Mouse (Mus musculus) midbrain, embryonic 13.5 days (tissue): Measurements from ENCODE around the gene Aif1. TPM values are rescaled to one million over a fixed set of nuclear protein-coding genes. Genes with fewer than 3 reads are reported as not detected.
A peak's percentile ranks its signal among the peaks of the same experiment; 100 is the strongest.

Experiments used
- ATAC-seq: fragments of 200-750 bp; cut with Nextera tagmentation; 2 replicates; pipeline ENCODE4 v1.8.0; 2017; ENCODE audit warnings: mild to moderate bottlenecking, moderate TSS enrichment, moderate library complexity
- H3K27ac ChIP-seq: fragments of 300-500 bp; sonication (generic); 2 replicates; pipeline ENCODE4 v1.5.1; 2015; ENCODE audit warnings: inconsistent platforms, mild to moderate bottlenecking, moderate library complexity
- H3K27me3 ChIP-seq: fragments of 300-500 bp; sonication (generic); 2 replicates; pipeline ENCODE4 v1.6.1; 2015; ENCODE audit warnings: mild to moderate bottlenecking, inconsistent platforms
- H3K36me3 ChIP-seq: fragments of 300-500 bp; sonication (generic); 2 replicates; pipeline ENCODE4 v1.6.1; 2015; ENCODE audit warnings: mild to moderate bottlenecking, inconsistent platforms
- H3K4me1 ChIP-seq: fragments of 300-500 bp; sonication (generic); replicated peaks from 2 replicates; pipeline ENCODE4 v1.6.1; 2015; ENCODE audit warnings: inconsistent platforms
- H3K4me2 ChIP-seq: fragments of 300-500 bp; sonication (generic); replicated peaks from 2 replicates; pipeline ENCODE4 v1.6.1; 2015; ENCODE audit warnings: moderate library complexity, mild to moderate bottlenecking, inconsistent platforms
- H3K4me3 ChIP-seq: fragments of 300-500 bp; sonication (generic); replicated peaks from 2 replicates; pipeline ENCODE4 v1.5.1; 2015; ENCODE audit warnings: mild to moderate bottlenecking, inconsistent platforms
- H3K9ac ChIP-seq: fragments of 300-500 bp; sonication (generic); replicated peaks from 2 replicates; pipeline ENCODE4 v1.6.1; 2015; ENCODE audit warnings: mild to moderate bottlenecking, inconsistent platforms
- H3K9me3 ChIP-seq: fragments of 300-500 bp; sonication (generic); 2 replicates; pipeline ENCODE4 v1.6.1; 2016; ENCODE audit warnings: mild to moderate bottlenecking, inconsistent platforms
- WGBS: fragments of 180-500 bp; shearing (Covaris S2); methylation state at CpG from one replicate; pipeline ENCODE4 v1.1.7; 2015; 5-methylcytosine and 5-hydroxymethylcytosine counted together
- polyA plus RNA-seq: library from polyadenylated mRNA; unstranded; fragments of >200 nt; fragmentation: Nextera tagmentation; extraction: Ambion mirVana; gene quantifications from 2 replicates; pipeline ENCODE4 v1.2.1, GENCODE M21; 2015

Aif1 gene
- polyA plus RNA-seq, 1 experiment from 2014 or later: 7.0 TPM

- Histone ChIP-seq H3K27ac (no peak within 1 kb of the TSS), H3K36me3 (no peaks in the 10 kb centered on the region), H3K4me2 (no peak within 1 kb of the TSS), H3K27me3 (peaks cover 43% of the 10 kb centered on the region), H3K9ac (no peak within 1 kb of the TSS), H3K4me1 (peaks cover 14% of the 10 kb centered on the region), H3K9me3 (no peaks in the 10 kb centered on the region), H3K4me3 (peak within 1 kb of the TSS; percentile 38; the same call in 1 of the 2 replicates)
- ATAC-seq: no peak
- WGBS: 75% methylated on average over 28 of the region's 28 CpGs
Measured at GRCm38 (mm10) chr17:35193881-35194843, 18.3 kb upstream of the Aif1 start, which contains the start of gene Ltb. Gene Ltb, plus strand, starts transcription at chr17:35194439.

GRCm38 (mm10) chr17:35192924-35193323 is 17.1 kb upstream of the Aif1 start:
- no peak overlapping the region for H3K4me3 ChIP-seq
- no peak for ATAC-seq
- WGBS: 85% methylated on average over 5 of the region's 5 CpGs

GRCm38 (mm10) chr17:35191723-35192122 is 15.9 kb upstream of the Aif1 start:
- H3K9me3 ChIP-seq: no peaks in the 10 kb centered on the region
- no peak overlapping the region for H3K4me2 ChIP-seq
- H3K4me1 ChIP-seq: peaks cover 14% of the 10 kb centered on the region
- H3K27ac ChIP-seq: no peak overlapping the region
- H3K9ac ChIP-seq: no peak overlapping the region
- no peaks in the 10 kb centered on the region for H3K36me3 ChIP-seq
- WGBS: 55% methylated on average over 2 of the region's 2 CpGs
- H3K27me3 ChIP-seq: peaks cover 33% of the 10 kb centered on the region
- no peak overlapping the region for H3K4me3 ChIP-seq
- no peak for ATAC-seq

More at GRCm38 (mm10) chr17:35192924-35193323, 17.1 kb upstream of the Aif1 start:
- no peak overlapping the region for H3K9ac ChIP-seq
- peaks cover 40% of the 10 kb centered on the region for H3K27me3 ChIP-seq
- H3K36me3 ChIP-seq: no peaks in the 10 kb centered on the region
- H3K4me2 ChIP-seq: no peak overlapping the region
- H3K9me3 ChIP-seq: no peaks in the 10 kb centered on the region
- no peak overlapping the region for H3K27ac ChIP-seq
- H3K4me1 ChIP-seq: peaks cover 14% of the 10 kb centered on the region

- H3K9me3 ChIP-seq: no peaks in the 10 kb centered on the region
- H3K36me3 ChIP-seq: no peaks in the 10 kb centered on the region
- H3K27me3 ChIP-seq: peaks cover 17% of the 10 kb centered on the region
- 77% methylated on average over 4 of the region's 4 CpGs for WGBS
- no peak overlapping the region for H3K9ac ChIP-seq
- no peak for ATAC-seq
- no peak overlapping the region for H3K27ac ChIP-seq
- H3K4me1 ChIP-seq: peaks cover 7% of the 10 kb centered on the region
- no peak overlapping the region for H3K4me3 ChIP-seq
- H3K4me2 ChIP-seq: no peak overlapping the region
Measured at GRCm38 (mm10) chr17:35190096-35190495, 14.2 kb upstream of the Aif1 start.

GRCm38 (mm10) chr17:35189186-35189585 is 13.3 kb upstream of the Aif1 start:
- H3K27ac ChIP-seq: no peak overlapping the region
- H3K4me2 ChIP-seq: no peak overlapping the region
- no peak for ATAC-seq
- 70% methylated on average over 1 of the region's 1 CpGs for WGBS
- H3K36me3 ChIP-seq: no peaks in the 10 kb centered on the region
- no peak overlapping the region for H3K4me3 ChIP-seq
- H3K9ac ChIP-seq: no peak overlapping the region
- H3K27me3 ChIP-seq: peaks cover 8% of the 10 kb centered on the region
- H3K4me1 ChIP-seq: peaks cover 6% of the 10 kb centered on the region; the same call in 1 of the 2 replicates
- no peaks in the 10 kb centered on the region for H3K9me3 ChIP-seq

GRCm38 (mm10) chr17:35187959-35188610 is 12.2 kb upstream of the Aif1 start, which contains the start of gene Lst1:
Gene Lst1, minus strand, starts transcription at chr17:35188439.
- ATAC-seq: no peak
- H3K9me3 ChIP-seq: no peaks in the 10 kb centered on the region
- WGBS: 64% methylated on average over 7 of the region's 7 CpGs
- H3K27ac ChIP-seq: peak within 1 kb of the TSS; percentile 1; the same call in 1 of the 2 replicates
- peaks cover 6% of the 10 kb centered on the region; the same call in 1 of the 2 replicates for H3K4me1 ChIP-seq
- no peaks in the 10 kb centered on the region for H3K27me3 ChIP-seq
- H3K4me2 ChIP-seq: no peak within 1 kb of the TSS
- no peak within 1 kb of the TSS for H3K4me3 ChIP-seq
- no peak within 1 kb of the TSS for H3K9ac ChIP-seq
- no peaks in the 10 kb centered on the region for H3K36me3 ChIP-seq

- Histone ChIP-seq H3K9me3 (no peaks in the 10 kb centered on the region), H3K4me2 (no peak overlapping the region), H3K9ac (no peak overlapping the region), H3K4me3 (no peak overlapping the region), H3K27me3 (no peaks in the 10 kb centered on the region), H3K36me3 (no peaks in the 10 kb centered on the region), H3K4me1 (peaks cover 6% of the 10 kb centered on the region; the same call in 1 of the 2 replicates), H3K27ac (no peak overlapping the region)
- no peak for ATAC-seq
- 78% methylated on average over 4 of the region's 4 CpGs for WGBS
Measured at GRCm38 (mm10) chr17:35187345-35187744, 11.5 kb upstream of the Aif1 start.

- Histone ChIP-seq H3K27me3 (no peaks in the 10 kb centered on the region), H3K4me2 (peak overlapping the region; percentile 51), H3K27ac (0 out of 2 replicates have a peak overlapping the region, but pooled peaks have one; percentile 44), H3K36me3 (no peaks in the 10 kb centered on the region), H3K4me3 (peak overlapping the region; percentile 30), H3K9ac (no peak overlapping the region), H3K4me1 (peaks cover 6% of the 10 kb centered on the region; the same call in 1 of the 2 replicates), H3K9me3 (no peaks in the 10 kb centered on the region)
- 0 out of 2 replicates have a peak, but pooled peaks have one; percentile 45 for ATAC-seq
- 1% methylated on average over 4 of the region's 4 CpGs for WGBS
Measured at GRCm38 (mm10) chr17:35186681-35187080, 10.8 kb upstream of the Aif1 start.

GRCm38 (mm10) chr17:35185639-35186611 is 10.1 kb upstream of the Aif1 start:
- H3K4me2 ChIP-seq: peak overlapping the region; percentile 51
- H3K9me3 ChIP-seq: no peaks in the 10 kb centered on the region
- WGBS: 2% methylated on average over 18 of the region's 18 CpGs
- H3K9ac ChIP-seq: no peak overlapping the region
- peak overlapping the region; percentile 30 for H3K4me3 ChIP-seq
- H3K4me1 ChIP-seq: peaks cover 6% of the 10 kb centered on the region; the same call in 1 of the 2 replicates
- H3K27ac ChIP-seq: no peak overlapping the region
- H3K27me3 ChIP-seq: no peaks in the 10 kb centered on the region
- no peaks in the 10 kb centered on the region for H3K36me3 ChIP-seq
- 0 out of 2 replicates have a peak, but pooled peaks have one; percentile 24 for ATAC-seq

GRCm38 (mm10) chr17:35180093-35180492 is 4.2 kb upstream of the Aif1 start:
- H3K4me1 ChIP-seq: no peaks in the 10 kb centered on the region
- ATAC-seq: no peak
- no peak overlapping the region for H3K27ac ChIP-seq
- no peak overlapping the region for H3K9ac ChIP-seq
- 83% methylated on average over 5 of the region's 5 CpGs for WGBS
- H3K4me2 ChIP-seq: no peak overlapping the region
- no peaks in the 10 kb centered on the region for H3K27me3 ChIP-seq
- H3K4me3 ChIP-seq: no peak overlapping the region
- H3K36me3 ChIP-seq: no peaks in the 10 kb centered on the region
- no peaks in the 10 kb centered on the region for H3K9me3 ChIP-seq

- ATAC-seq: peak; percentile 48; the same call in 1 of the 2 replicates
- Histone ChIP-seq H3K4me3 (no peak overlapping the region), H3K27ac (no peak overlapping the region), H3K9ac (no peak overlapping the region), H3K9me3 (no peaks in the 10 kb centered on the region), H3K27me3 (peaks cover 2% of the 10 kb centered on the region; the same call in 1 of the 2 replicates), H3K4me1 (no peaks in the 10 kb centered on the region), H3K36me3 (no peaks in the 10 kb centered on the region), H3K4me2 (no peak overlapping the region)
- WGBS: 12% methylated on average over 5 of the region's 5 CpGs
Measured at GRCm38 (mm10) chr17:35178528-35178927, 2.7 kb upstream of the Aif1 start.
